Mouse (Mus musculus) kidney, postnatal 14 days (tissue): ENCODE results near the gene Lats2.
"Not testable (repeated sequence)": the region's sequence is repeated elsewhere in the genome, so short reads cannot be mapped to it uniquely, and the experiment has no call there.

ENCODE experiments used
- DNase-seq: peaks from one replicate; pipeline ENCODE4 v3.0.0; 2022; ENCODE audit warnings: mixed read lengths

The Lats2 gene

GRCm38 (mm10) chr14:57758237-57758636, at the start of gene Lats2:
Gene Lats2 (minus strand): TSS chr14:57758388.
- DNase-seq = no peak

GRCm38 (mm10) chr14:57803731-57804130, 45.5 kb upstream of the Lats2 start:
- DNase-seq = no peak

- peak; percentile 99 for DNase-seq
Observed at GRCm38 (mm10) chr14:57797991-57798931, 40.1 kb upstream of the Lats2 start, which contains the start of gene Sap18. Gene Sap18 (plus strand): TSS chr14:57798180.

- peak; percentile 8 for DNase-seq
Observed at GRCm38 (mm10) chr14:57797551-57797950, 39.4 kb upstream of the Lats2 start.

GRCm38 (mm10) chr14:57791171-57791570, 33.0 kb upstream of the Lats2 start:
- DNase-seq = no peak

- DNase-seq = no peak
Observed at GRCm38 (mm10) chr14:57789759-57790158, 31.6 kb upstream of the Lats2 start.

GRCm38 (mm10) chr14:57789311-57789710, 31.1 kb upstream of the Lats2 start:
- DNase-seq = no peak

- no peak for DNase-seq
Observed at GRCm38 (mm10) chr14:57787406-57787805, 29.2 kb upstream of the Lats2 start.

GRCm38 (mm10) chr14:57772157-57772815, 14.1 kb upstream of the Lats2 start:
- DNase-seq = no peak

GRCm38 (mm10) chr14:57769102-57769501, 10.9 kb upstream of the Lats2 start:
- DNase-seq = peak; percentile 24

- peak; percentile 21 for DNase-seq
Observed at GRCm38 (mm10) chr14:57760447-57761412, 2.5 kb upstream of the Lats2 start.

GRCm38 (mm10) chr14:57756094-57756493, 2.1 kb downstream of the Lats2 start:
- no peak for DNase-seq

GRCm38 (mm10) chr14:57755661-57756060, 2.5 kb downstream of the Lats2 start:
- no peak for DNase-seq

- no peak for DNase-seq
Observed at GRCm38 (mm10) chr14:57753351-57753992, 4.7 kb downstream of the Lats2 start.

GRCm38 (mm10) chr14:57751006-57751405, 7.2 kb downstream of the Lats2 start:
- DNase-seq = not testable (repeated sequence)

GRCm38 (mm10) chr14:57749501-57749900, 8.7 kb downstream of the Lats2 start:
- DNase-seq = no peak

- DNase-seq = peak; percentile 97
Observed at GRCm38 (mm10) chr14:57746001-57746771, 12.0 kb downstream of the Lats2 start, which contains the start of gene Gm49361. Gene Gm49361 (minus strand): TSS chr14:57746103.

GRCm38 (mm10) chr14:57745291-57745969, 12.8 kb downstream of the Lats2 start:
- peak; percentile 72 for DNase-seq

- peak; percentile 54 for DNase-seq
Observed at GRCm38 (mm10) chr14:57744547-57744946, 13.6 kb downstream of the Lats2 start.

GRCm38 (mm10) chr14:57740651-57741050, 17.5 kb downstream of the Lats2 start:
- DNase-seq = no peak

- DNase-seq = peak; percentile 38
Observed at GRCm38 (mm10) chr14:57737089-57737488, 21.1 kb downstream of the Lats2 start.
